Mouse (Mus musculus) kidney, adult 2 months (tissue): ENCODE data around the gene Ifrd2.

Source experiments
- CTCF ChIP-seq: fragments of 200-500 bp; conservative IDR thresholded peaks from 2 replicates; pipeline ENCODE4 v1.5.1; 2011; ENCODE audit warnings: low read depth, mild to moderate bottlenecking, control low read depth, low read length, moderate library complexity, mixed read lengths; ENCODE audit not compliant: insufficient read depth, insufficient read length
- POLR2A ChIP-seq: fragments of 200-500 bp; IDR thresholded peaks from one replicate; pipeline ENCODE4 v1.6.1; 2011; ENCODE audit warnings: low read depth, low read length, control low read depth

DNA sequence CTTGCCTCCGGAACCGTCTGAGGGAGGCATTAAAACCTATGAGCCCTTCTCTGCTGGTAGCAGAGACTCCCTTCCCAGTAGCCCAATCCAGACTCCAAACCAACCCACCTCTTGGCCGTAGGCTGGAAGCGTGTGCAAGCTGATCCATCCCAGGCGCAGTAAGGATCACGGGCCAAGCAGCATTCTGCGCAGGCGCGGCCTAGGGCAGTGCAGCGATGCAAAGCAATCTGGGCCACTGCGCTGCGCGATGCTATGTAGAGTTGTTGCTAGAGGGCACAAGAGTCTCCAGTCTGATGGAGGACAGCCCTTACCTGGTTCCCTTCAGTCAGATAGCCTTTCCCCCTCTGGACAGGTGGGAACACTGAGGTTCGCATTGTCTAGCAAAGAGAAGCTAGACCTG, 12.4 kb downstream of the Ifrd2 start:
- TF ChIP-seq CTCF, result no peak
- TF ChIP-seq POLR2A, result no peak
